Mouse (Mus musculus) olfactory bulb, adult 2 months (tissue): ENCODE measurements at regions not wholly inside any gene's neighbourhood (a gene's known extent, or its start where the extent isn't known, plus 50 kb on each side); places are given as distances from the start of the nearest gene placed in this dataset.

Source experiments
- H3K27ac ChIP-seq: fragments of 200-500 bp; 2 replicates; pipeline ENCODE4 v1.5.1; 2012; ENCODE audit warnings: low read depth, low read length; ENCODE audit not compliant: insufficient read depth
- H3K4me1 ChIP-seq: fragments of 200-500 bp; 2 replicates; pipeline ENCODE4 v1.6.1; 2012; ENCODE audit warnings: low read length; ENCODE audit not compliant: control insufficient read depth, insufficient read depth
- H3K4me3 ChIP-seq: fragments of 200-500 bp; 2 replicates; pipeline ENCODE4 v1.5.1; 2012; ENCODE audit warnings: mild to moderate bottlenecking, low read depth, low read length, moderate library complexity; ENCODE audit not compliant: insufficient read depth
- CTCF ChIP-seq: fragments of 200-500 bp; IDR thresholded peaks from 2 replicates; pipeline ENCODE4 v1.5.1; 2012; ENCODE audit warnings: low read depth, mild to moderate bottlenecking, low read length, moderate library complexity; ENCODE audit not compliant: insufficient read depth
- POLR2A ChIP-seq: fragments of 200-500 bp; IDR thresholded peaks from 2 replicates; pipeline ENCODE4 v1.6.1; 2012; ENCODE audit warnings: mild to moderate bottlenecking, low read depth, low read length, moderate library complexity; ENCODE audit not compliant: insufficient read depth
- WGBS: fragments of 180-500 bp; shearing (Covaris S2); methylation state at CpG from one replicate; pipeline ENCODE4 v1.1.7; 2018; 5-methylcytosine and 5-hydroxymethylcytosine counted together

DNA sequence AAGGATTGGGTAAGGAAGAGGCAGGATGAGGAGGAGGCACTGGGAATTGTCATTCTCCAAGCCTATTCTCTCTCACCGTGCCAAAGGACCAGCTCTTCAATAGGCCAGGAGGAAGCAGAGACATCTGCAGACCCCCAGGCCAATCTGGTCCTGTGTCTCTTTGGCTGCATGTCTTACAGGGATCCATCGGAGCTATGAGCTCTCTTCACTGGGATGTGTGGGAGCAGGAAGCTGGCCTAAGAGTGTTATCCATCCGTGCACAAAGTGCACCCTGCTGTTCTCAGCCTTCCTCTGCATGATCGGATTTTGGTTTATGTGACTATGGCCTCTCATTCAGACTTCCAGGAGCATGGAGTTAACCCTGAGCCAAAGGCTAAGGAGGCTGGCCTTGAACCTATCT, 98.2 kb upstream of the Afdn start:
- no peak overlapping the region for H3K27ac ChIP-seq
- no peak for TF ChIP-seq CTCF
- no peak for TF ChIP-seq POLR2A
- no peak overlapping the region for H3K4me3 ChIP-seq
- 71% methylated on average over 4 of the region's 4 CpGs for WGBS
- H3K4me1 ChIP-seq: peaks cover 26% of the 10 kb centered on the region
